Mouse (Mus musculus) midbrain, embryonic 14.5 days (tissue): ENCODE measurements around the gene Kdm4a. TPM values are rescaled to one million over a fixed set of nuclear protein-coding genes. Genes with fewer than 3 reads are reported as not detected.

Experiments used
- ATAC-seq: fragments of 200-750 bp; cut with Nextera tagmentation; 2 replicates; pipeline ENCODE4 v1.8.0; 2017; ENCODE audit warnings: moderate number of reproducible peaks, moderate library complexity; ENCODE audit not compliant: low FRiP score, low TSS enrichment
- DNase-seq: peaks from one replicate; pipeline ENCODE4 v3.0.0-alpha.2; 2015
- H3K27ac ChIP-seq: fragments of 300-500 bp; sonication (generic); replicated peaks from 2 replicates; pipeline ENCODE4 v1.5.1; 2014; ENCODE audit warnings: mild to moderate bottlenecking, low read depth, low read length, moderate library complexity
- H3K27me3 ChIP-seq: fragments of 300-500 bp; sonication (generic); 2 replicates; pipeline ENCODE4 v1.6.1; 2014; ENCODE audit warnings: low read length, control low read depth, mixed read lengths; ENCODE audit not compliant: control insufficient read depth, insufficient read depth
- H3K36me3 ChIP-seq: fragments of 300-500 bp; sonication (generic); 2 replicates; pipeline ENCODE4 v1.6.1; 2014; ENCODE audit warnings: low read length, control low read depth; ENCODE audit not compliant: control insufficient read depth, insufficient read depth
- H3K4me1 ChIP-seq: fragments of 300-500 bp; sonication (generic); 2 replicates; pipeline ENCODE4 v1.6.1; 2014; ENCODE audit warnings: mild to moderate bottlenecking, antibody characterized with exemption, low read length, control low read depth; ENCODE audit not compliant: control insufficient read depth, insufficient read depth
- H3K4me2 ChIP-seq: fragments of 300-500 bp; sonication (generic); 2 replicates; pipeline ENCODE4 v1.6.1; 2014; ENCODE audit warnings: mild to moderate bottlenecking, low read length, moderate library complexity
- H3K4me3 ChIP-seq: fragments of 300-500 bp; sonication (generic); replicated peaks from 2 replicates; pipeline ENCODE4 v1.5.1; 2014; ENCODE audit warnings: low read depth, low read length
- H3K9ac ChIP-seq: fragments of 300-500 bp; sonication (generic); replicated peaks from 2 replicates; pipeline ENCODE4 v1.6.1; 2014; ENCODE audit warnings: mild to moderate bottlenecking, low read length, moderate library complexity
- H3K9me3 ChIP-seq: fragments of 300-500 bp; sonication (generic); 2 replicates; pipeline ENCODE4 v1.6.1; 2016; ENCODE audit warnings: low read length, control low read depth, mixed read lengths; ENCODE audit not compliant: control insufficient read depth
- WGBS: fragments of 180-500 bp; shearing (Covaris S2); extraction: QIAGEN DNeasy Blood & Tissue Kit; methylation state at CpG from one replicate; pipeline ENCODE4 v1.1.7; 2014; 5-methylcytosine and 5-hydroxymethylcytosine counted together
- polyA plus RNA-seq: library from polyadenylated mRNA; unstranded; fragments of >200 nt; fragmentation: Nextera tagmentation; extraction: Ambion mirVana; gene quantifications from 2 replicates; pipeline ENCODE4 v1.2.1, GENCODE M21; 2014

The Kdm4a gene
- polyA plus RNA-seq, 1 experiment from 2014 or later = 62.5 TPM

GRCm38 (mm10) chr4:118149055-118149576 is 30.7 kb downstream of the Kdm4a start:
- no peak overlapping the region for H3K27ac ChIP-seq
- no peak overlapping the region for H3K4me2 ChIP-seq
- no peaks in the 10 kb centered on the region for H3K4me1 ChIP-seq
- ATAC-seq = no peak
- H3K27me3 ChIP-seq = no peaks in the 10 kb centered on the region
- H3K36me3 ChIP-seq = peaks cover 99% of the 10 kb centered on the region
- H3K4me3 ChIP-seq = no peak overlapping the region
- H3K9me3 ChIP-seq = no peaks in the 10 kb centered on the region
- no peak overlapping the region for H3K9ac ChIP-seq
- 90% methylated on average over 10 of the region's 10 CpGs for WGBS
- no peak for DNase-seq

GRCm38 (mm10) chr4:118148317-118148687 is 31.5 kb downstream of the Kdm4a start:
- no peak for DNase-seq
- Histone ChIP-seq H3K4me2 (no peak overlapping the region), H3K4me1 (no peaks in the 10 kb centered on the region), H3K27ac (no peak overlapping the region), H3K9me3 (no peaks in the 10 kb centered on the region), H3K36me3 (peaks cover 99% of the 10 kb centered on the region), H3K27me3 (no peaks in the 10 kb centered on the region), H3K4me3 (no peak overlapping the region), H3K9ac (no peak overlapping the region)
- 92% methylated on average over 10 of the region's 10 CpGs for WGBS
- ATAC-seq = no peak

- H3K4me3 ChIP-seq = no peak overlapping the region
- WGBS = 97% methylated on average over 19 of the region's 19 CpGs
- no peak overlapping the region for H3K9ac ChIP-seq
- H3K36me3 ChIP-seq = peaks cover 99% of the 10 kb centered on the region
- no peaks in the 10 kb centered on the region for H3K9me3 ChIP-seq
- ATAC-seq = no peak
- H3K4me2 ChIP-seq = no peak overlapping the region
- H3K4me1 ChIP-seq = no peaks in the 10 kb centered on the region
- no peak for DNase-seq
- H3K27ac ChIP-seq = no peak overlapping the region
- H3K27me3 ChIP-seq = no peaks in the 10 kb centered on the region
These were observed 32.1 kb downstream of the Kdm4a start for GRCm38 (mm10) chr4:118147547-118148316.

GRCm38 (mm10) chr4:118147090-118147489 is 32.8 kb downstream of the Kdm4a start:
- H3K4me3 ChIP-seq = no peak overlapping the region
- no peaks in the 10 kb centered on the region for H3K9me3 ChIP-seq
- DNase-seq (no peak), ATAC-seq (no peak)
- H3K4me1 ChIP-seq = no peaks in the 10 kb centered on the region
- no peaks in the 10 kb centered on the region for H3K27me3 ChIP-seq
- WGBS = 93% methylated on average over 10 of the region's 10 CpGs
- H3K27ac ChIP-seq = no peak overlapping the region
- H3K36me3 ChIP-seq = peaks cover 99% of the 10 kb centered on the region
- H3K9ac ChIP-seq = no peak overlapping the region
- H3K4me2 ChIP-seq = no peak overlapping the region

- DNase-seq (no peak), ATAC-seq (no peak)
- Histone ChIP-seq H3K4me1 (no peaks in the 10 kb centered on the region), H3K27me3 (no peaks in the 10 kb centered on the region), H3K4me2 (no peak overlapping the region), H3K9me3 (no peaks in the 10 kb centered on the region), H3K4me3 (no peak overlapping the region), H3K36me3 (peaks cover 97% of the 10 kb centered on the region), H3K9ac (no peak overlapping the region), H3K27ac (no peak overlapping the region)
- 93% methylated on average over 9 of the region's 9 CpGs for WGBS
These were observed 35.5 kb downstream of the Kdm4a start for GRCm38 (mm10) chr4:118144324-118144723.

- DNase-seq = no peak
- Histone ChIP-seq H3K4me3 (no peak overlapping the region), H3K9ac (no peak overlapping the region), H3K9me3 (no peaks in the 10 kb centered on the region), H3K27ac (no peak overlapping the region), H3K36me3 (peaks cover 97% of the 10 kb centered on the region), H3K4me2 (no peak overlapping the region), H3K27me3 (no peaks in the 10 kb centered on the region), H3K4me1 (no peaks in the 10 kb centered on the region)
- WGBS = 92% methylated on average over 7 of the region's 7 CpGs
- ATAC-seq = no peak
These were observed 36.2 kb downstream of the Kdm4a start for GRCm38 (mm10) chr4:118143679-118144078.

GRCm38 (mm10) chr4:118141511-118141910 is 38.3 kb downstream of the Kdm4a start:
- Histone ChIP-seq H3K27ac (no peak overlapping the region), H3K4me3 (no peak overlapping the region), H3K9me3 (no peaks in the 10 kb centered on the region), H3K9ac (no peak overlapping the region), H3K27me3 (no peaks in the 10 kb centered on the region), H3K36me3 (peaks cover 97% of the 10 kb centered on the region), H3K4me1 (no peaks in the 10 kb centered on the region), H3K4me2 (no peak overlapping the region)
- WGBS = 93% methylated on average over 5 of the region's 5 CpGs
- ATAC-seq = no peak
- no peak for DNase-seq

- Histone ChIP-seq H3K27me3 (no peaks in the 10 kb centered on the region), H3K4me2 (no peak overlapping the region), H3K4me1 (peaks cover 4% of the 10 kb centered on the region; the same call in 1 of the 2 replicates), H3K9ac (no peak overlapping the region), H3K4me3 (no peak overlapping the region), H3K9me3 (no peaks in the 10 kb centered on the region), H3K36me3 (peaks cover 78% of the 10 kb centered on the region), H3K27ac (no peak overlapping the region)
- DNase-seq = peak; percentile 41
- WGBS = 79% methylated on average over 5 of the region's 5 CpGs
- no peak for ATAC-seq
These were observed 41.0 kb downstream of the Kdm4a start for GRCm38 (mm10) chr4:118138891-118139290.

- Histone ChIP-seq H3K27me3 (no peaks in the 10 kb centered on the region), H3K27ac (no peak overlapping the region), H3K9me3 (no peaks in the 10 kb centered on the region), H3K4me1 (peaks cover 4% of the 10 kb centered on the region; the same call in 1 of the 2 replicates), H3K4me2 (no peak overlapping the region), H3K36me3 (peaks cover 68% of the 10 kb centered on the region), H3K4me3 (no peak overlapping the region), H3K9ac (no peak overlapping the region)
- WGBS = 88% methylated on average over 16 of the region's 16 CpGs
- ATAC-seq = no peak
- no peak for DNase-seq
These were observed 42.0 kb downstream of the Kdm4a start for GRCm38 (mm10) chr4:118137857-118138256.
